Mouse (Mus musculus) forebrain, postnatal 0 days (tissue): ENCODE measurements around the gene Fgfr3. TPM values are rescaled to one million over a fixed set of nuclear protein-coding genes. Genes with fewer than 3 reads are reported as not detected.

Source experiments
- ATAC-seq: fragments of 200-750 bp; cut with Nextera tagmentation; 2 replicates; pipeline ENCODE4 v1.8.0; 2017; ENCODE audit warnings: mild to moderate bottlenecking, moderate library complexity
- DNase-seq: peaks from one replicate; pipeline ENCODE4 v3.0.0-alpha.2; 2015
- H3K27ac ChIP-seq: fragments of 300-500 bp; sonication (generic); 2 replicates; pipeline ENCODE4 v1.5.1; 2014; ENCODE audit warnings: low read depth, mild to moderate bottlenecking, antibody characterized with exemption, low read length, moderate library complexity, mixed read lengths
- H3K27me3 ChIP-seq: fragments of 300-500 bp; sonication (generic); 2 replicates; pipeline ENCODE4 v1.6.1; 2014; ENCODE audit warnings: mild to moderate bottlenecking, low read length, mixed read lengths; ENCODE audit not compliant: insufficient read depth
- H3K36me3 ChIP-seq: fragments of 300-500 bp; sonication (generic); 2 replicates; pipeline ENCODE4 v1.6.1; 2014; ENCODE audit warnings: mild to moderate bottlenecking, moderate library complexity; ENCODE audit not compliant: insufficient read depth
- H3K4me1 ChIP-seq: fragments of 300-500 bp; sonication (generic); 2 replicates; pipeline ENCODE4 v1.6.1; 2014; ENCODE audit warnings: antibody characterized with exemption; ENCODE audit not compliant: insufficient read depth
- H3K4me2 ChIP-seq: fragments of 300-500 bp; sonication (generic); 2 replicates; pipeline ENCODE4 v1.6.1; 2014; ENCODE audit warnings: low read depth, mild to moderate bottlenecking, moderate library complexity
- H3K4me3 ChIP-seq: fragments of 300-500 bp; sonication (generic); 2 replicates; pipeline ENCODE4 v1.5.1; 2014; ENCODE audit warnings: low read depth, low read length, mixed read lengths
- H3K9ac ChIP-seq: fragments of 300-500 bp; sonication (generic); 2 replicates; pipeline ENCODE4 v1.6.1; 2014; ENCODE audit warnings: mild to moderate bottlenecking
- H3K9me3 ChIP-seq: fragments of 300-500 bp; sonication (generic); 2 replicates; pipeline ENCODE4 v1.6.1; 2016; ENCODE audit warnings: low read length
- CTCF ChIP-seq: sonication (generic); IDR thresholded peaks from 2 replicates; pipeline ENCODE4 v1.5.1; 2016; ENCODE audit warnings: antibody characterized with exemption, control low read depth, low read depth
- WGBS: fragments of 180-500 bp; shearing (Covaris S2); extraction: QIAGEN DNeasy Blood & Tissue Kit; methylation state at CpG from one replicate; pipeline ENCODE4 v1.1.7; 2014; 5-methylcytosine and 5-hydroxymethylcytosine counted together
- polyA plus RNA-seq: library from polyadenylated mRNA; unstranded; fragments of >200 nt; fragmentation: Nextera tagmentation; extraction: Ambion mirVana; gene quantifications from 2 replicates; pipeline ENCODE4 v1.2.1, GENCODE M21; 2015
- total RNA-seq: library from RNA; depleted of rRNA; stranded (reverse); fragments of >200 nt; gene quantifications from 2 replicates; pipeline ENCODE4 v1.2.3, GENCODE M21; 2014

Fgfr3 gene
- total and polyA plus RNA-seq, 2 experiments from 2014 or later = 22.2 to 56.6 TPM

- Histone ChIP-seq H3K36me3 (no peaks in the 10 kb centered on the region), H3K4me3 (no peak overlapping the region), H3K9ac (no peak overlapping the region), H3K9me3 (no peaks in the 10 kb centered on the region), H3K27me3 (no peaks in the 10 kb centered on the region), H3K27ac (no peak overlapping the region), H3K4me1 (no peaks in the 10 kb centered on the region), H3K4me2 (no peak overlapping the region)
- DNase-seq (peak; percentile 74), ATAC-seq (peak; percentile 60; the same call in 1 of the 2 replicates)
- TF ChIP-seq CTCF = peak; percentile 74
- 45% methylated on average over 7 of the region's 7 CpGs for WGBS
Measured at GRCm38 (mm10) chr5:33683897-33684652, 37.4 kb upstream of the Fgfr3 start.

DNA sequence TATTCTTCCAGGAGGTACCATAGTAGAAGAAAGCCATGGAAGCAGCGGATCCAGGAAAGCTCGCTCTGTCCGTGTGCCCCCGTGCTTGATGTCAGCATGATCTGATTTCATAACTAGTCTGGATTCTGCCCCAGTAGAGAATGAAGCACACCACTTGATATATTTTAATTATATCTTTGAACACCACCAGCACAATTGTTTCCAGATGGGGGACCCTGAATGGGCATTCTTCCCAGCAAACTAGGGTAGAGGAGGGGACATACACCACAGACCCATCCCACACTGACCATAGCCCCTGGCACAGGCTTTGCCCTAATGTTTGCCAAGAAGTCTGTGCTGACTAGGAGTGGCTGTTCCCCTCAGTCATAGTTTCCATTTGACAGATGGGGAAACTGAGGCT, 36.5 kb upstream of the Fgfr3 start:
- H3K27me3 ChIP-seq = no peaks in the 10 kb centered on the region
- 71% methylated on average over 4 of the region's 4 CpGs for WGBS

GRCm38 (mm10) chr5:33687142-33687541, 34.3 kb upstream of the Fgfr3 start:
- ATAC-seq = no peak
- Histone ChIP-seq H3K27ac (no peak overlapping the region), H3K36me3 (no peaks in the 10 kb centered on the region), H3K4me1 (peaks cover 8% of the 10 kb centered on the region), H3K4me2 (no peak overlapping the region), H3K27me3 (no peaks in the 10 kb centered on the region), H3K4me3 (no peak overlapping the region), H3K9ac (no peak overlapping the region), H3K9me3 (no peaks in the 10 kb centered on the region)
- DNase-seq = no peak
- no peak for TF ChIP-seq CTCF
- 64% methylated on average over 4 of the region's 4 CpGs for WGBS

More for the DNA sequence above, 36.5 kb upstream of the Fgfr3 start:
- no peak overlapping the region for H3K27ac ChIP-seq
- TF ChIP-seq CTCF = no peak
- H3K36me3 ChIP-seq = no peaks in the 10 kb centered on the region
- H3K4me3 ChIP-seq = no peak overlapping the region
- ATAC-seq (no peak), DNase-seq (no peak)
- no peaks in the 10 kb centered on the region for H3K9me3 ChIP-seq
- H3K4me1 ChIP-seq = peaks cover 8% of the 10 kb centered on the region
- no peak overlapping the region for H3K4me2 ChIP-seq
- H3K9ac ChIP-seq = no peak overlapping the region

DNA sequence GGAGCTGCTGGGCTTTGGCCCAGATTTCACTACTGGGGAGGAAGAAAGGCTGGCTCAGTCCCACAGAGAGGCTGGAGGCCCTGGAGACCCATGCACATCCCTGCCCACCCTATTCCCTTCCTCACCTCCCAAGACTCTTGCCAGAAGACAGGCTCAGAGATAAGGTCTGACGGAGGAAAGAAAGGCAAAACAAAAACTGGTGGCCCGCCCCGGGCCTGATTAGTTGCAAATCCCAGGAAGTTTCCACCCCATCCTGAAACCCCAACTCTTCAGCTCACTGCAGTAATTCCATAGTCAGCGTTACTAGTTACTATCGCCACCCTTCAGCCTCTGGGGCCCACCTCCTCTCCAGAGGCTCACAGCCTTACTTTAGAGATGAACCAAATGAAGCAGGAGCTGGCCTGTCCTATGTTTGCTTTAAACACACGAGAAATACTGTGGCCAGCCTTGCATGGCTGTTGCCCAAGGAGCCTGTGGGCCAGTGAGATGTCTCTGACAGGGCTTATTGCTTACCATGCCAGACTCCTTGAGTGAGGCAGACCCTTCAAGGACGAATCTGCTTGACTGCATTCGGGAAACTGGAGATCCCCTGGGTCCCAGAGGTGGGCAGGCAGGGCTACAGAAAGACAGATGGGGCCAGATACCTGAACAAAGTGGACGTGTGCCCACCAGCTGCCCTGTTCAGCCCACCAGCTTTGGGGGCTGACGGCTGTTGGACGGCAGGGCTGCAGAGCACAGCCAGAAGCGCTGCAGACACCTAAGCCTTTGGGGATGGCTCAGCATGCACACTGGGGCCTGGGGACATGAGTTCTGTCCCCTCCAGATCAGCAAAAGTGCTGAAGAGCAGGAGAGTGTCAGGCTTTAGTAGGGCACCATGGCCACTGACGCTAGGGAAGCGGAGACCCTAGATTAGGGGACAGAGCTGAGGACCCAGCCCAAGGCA, 32.9 kb upstream of the Fgfr3 start:
- H3K9ac ChIP-seq = no peak overlapping the region
- no peak overlapping the region for H3K4me2 ChIP-seq
- H3K9me3 ChIP-seq = no peaks in the 10 kb centered on the region
- DNase-seq (no peak), ATAC-seq (no peak; the same call in 1 of the 2 replicates)
- H3K4me1 ChIP-seq = peaks cover 8% of the 10 kb centered on the region
- TF ChIP-seq CTCF = no peak
- H3K4me3 ChIP-seq = no peak overlapping the region
- no peaks in the 10 kb centered on the region for H3K27me3 ChIP-seq
- H3K27ac ChIP-seq = peak overlapping the region; percentile 40; the same call in 1 of the 2 replicates
- no peaks in the 10 kb centered on the region for H3K36me3 ChIP-seq
- 39% methylated on average over 14 of the region's 14 CpGs for WGBS

- no peak for TF ChIP-seq CTCF
- peak; percentile 62 for DNase-seq
- ATAC-seq = peak; percentile 83
- no peak overlapping the region for H3K4me3 ChIP-seq
- no peaks in the 10 kb centered on the region for H3K27me3 ChIP-seq
- peaks cover 8% of the 10 kb centered on the region for H3K4me1 ChIP-seq
- H3K36me3 ChIP-seq = no peaks in the 10 kb centered on the region
- H3K4me2 ChIP-seq = no peak overlapping the region
- H3K9ac ChIP-seq = peak overlapping the region; percentile 22; the same call in 1 of the 2 replicates
- H3K27ac ChIP-seq = no peak overlapping the region
- H3K9me3 ChIP-seq = no peaks in the 10 kb centered on the region
- 10% methylated on average over 20 of the region's 20 CpGs for WGBS
Measured at GRCm38 (mm10) chr5:33689221-33689844, 32.1 kb upstream of the Fgfr3 start.

DNA sequence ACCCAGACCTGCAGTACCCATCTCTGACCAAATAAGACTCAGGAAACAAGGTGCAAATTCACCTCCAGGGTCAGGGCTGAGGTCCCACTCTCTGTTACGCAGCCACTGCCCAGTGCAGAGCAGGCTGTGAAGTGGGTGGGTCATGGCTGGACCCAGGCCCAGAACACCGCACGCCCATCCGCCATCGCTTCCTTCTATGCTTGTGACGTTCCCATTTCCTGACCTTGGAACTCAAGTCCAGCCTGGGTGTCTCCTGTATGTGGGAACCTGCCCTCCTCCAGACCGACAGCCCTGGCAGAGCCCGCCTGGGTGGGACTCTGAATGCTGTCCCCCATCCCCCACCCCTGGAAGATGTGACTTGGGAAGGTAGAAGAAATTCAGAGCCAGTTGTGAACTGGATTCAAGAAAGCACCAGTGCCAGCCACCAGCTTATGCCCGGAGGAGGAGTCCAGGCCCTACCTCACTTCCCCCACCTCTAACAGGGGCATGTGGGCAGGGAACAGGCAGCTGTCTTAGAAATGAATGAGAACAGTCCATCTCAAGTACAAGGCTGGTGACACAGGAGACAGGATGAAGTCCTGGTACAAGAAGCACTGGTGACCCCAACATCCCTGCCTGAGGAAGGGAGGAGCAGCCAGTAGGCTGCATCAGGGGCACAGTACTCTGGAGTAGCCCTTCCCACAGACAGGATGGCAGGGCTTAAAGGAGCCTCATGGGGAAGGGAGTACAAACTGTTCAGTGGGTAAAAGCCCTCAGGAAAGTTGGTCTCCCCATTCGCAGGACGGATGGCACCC, 31.4 kb upstream of the Fgfr3 start:
- no peak overlapping the region for H3K9ac ChIP-seq

More for the DNA sequence above, 31.4 kb upstream of the Fgfr3 start:
- Histone ChIP-seq H3K36me3 (no peaks in the 10 kb centered on the region), H3K27ac (0 out of 2 replicates have a peak overlapping the region, but pooled peaks have one; percentile 15), H3K4me3 (no peak overlapping the region), H3K27me3 (no peaks in the 10 kb centered on the region), H3K9me3 (no peaks in the 10 kb centered on the region), H3K4me2 (no peak overlapping the region), H3K4me1 (peaks cover 11% of the 10 kb centered on the region)
- 39% methylated on average over 11 of the region's 11 CpGs for WGBS
- peak; percentile 15; the same call in 1 of the 2 replicates for ATAC-seq
- no peak for TF ChIP-seq CTCF
- no peak for DNase-seq
